Mouse (Mus musculus): Measurements from ENCODE around the gene Fads6.

DNA sequence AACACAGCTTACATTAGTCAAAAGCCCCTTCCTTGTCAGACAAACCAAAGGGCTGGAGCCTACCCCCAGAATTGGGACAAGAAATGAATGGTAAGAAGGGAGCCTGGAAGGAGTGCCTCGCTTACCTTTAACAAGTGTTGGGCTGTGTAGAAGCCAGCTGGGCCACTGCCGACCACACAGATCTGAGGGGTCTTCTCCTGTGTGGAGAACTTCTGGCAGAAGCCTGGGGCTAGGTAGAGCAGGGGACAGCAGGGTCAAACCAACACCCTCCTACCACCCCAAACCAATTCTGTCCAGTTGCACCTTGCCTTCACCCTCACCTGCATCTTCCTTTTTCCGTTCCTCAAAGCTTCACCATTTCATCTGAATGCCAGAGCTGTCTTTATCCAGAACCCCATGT, 21.5 kb downstream of the Fads6 start:
- TF ChIP-seq CTCF (IDR thresholded peaks at IDR 0.05; ENCODE audit: borderline replicate concordance, insufficient read depth, low read depth, low read length) = no peak
- TF ChIP-seq POLR2A (IDR thresholded peaks at IDR 0.05; ENCODE audit: borderline replicate concordance, insufficient read depth, low read length) = no peak
